Mouse (Mus musculus): Measurements from ENCODE around the gene Sec13. TPM values are rescaled to one million over a fixed set of nuclear protein-coding genes. Genes with fewer than 3 reads are reported as not detected.

Gene Sec13
- polyA plus RNA-seq (2014; fragmentation: Illumina TruSeq; extraction: RNeasy Lipid Tissue Mini Kit (QIAGEN cat#74804); ENCODE audit: low read depth, low replicate concordance): 130 TPM

DNA sequence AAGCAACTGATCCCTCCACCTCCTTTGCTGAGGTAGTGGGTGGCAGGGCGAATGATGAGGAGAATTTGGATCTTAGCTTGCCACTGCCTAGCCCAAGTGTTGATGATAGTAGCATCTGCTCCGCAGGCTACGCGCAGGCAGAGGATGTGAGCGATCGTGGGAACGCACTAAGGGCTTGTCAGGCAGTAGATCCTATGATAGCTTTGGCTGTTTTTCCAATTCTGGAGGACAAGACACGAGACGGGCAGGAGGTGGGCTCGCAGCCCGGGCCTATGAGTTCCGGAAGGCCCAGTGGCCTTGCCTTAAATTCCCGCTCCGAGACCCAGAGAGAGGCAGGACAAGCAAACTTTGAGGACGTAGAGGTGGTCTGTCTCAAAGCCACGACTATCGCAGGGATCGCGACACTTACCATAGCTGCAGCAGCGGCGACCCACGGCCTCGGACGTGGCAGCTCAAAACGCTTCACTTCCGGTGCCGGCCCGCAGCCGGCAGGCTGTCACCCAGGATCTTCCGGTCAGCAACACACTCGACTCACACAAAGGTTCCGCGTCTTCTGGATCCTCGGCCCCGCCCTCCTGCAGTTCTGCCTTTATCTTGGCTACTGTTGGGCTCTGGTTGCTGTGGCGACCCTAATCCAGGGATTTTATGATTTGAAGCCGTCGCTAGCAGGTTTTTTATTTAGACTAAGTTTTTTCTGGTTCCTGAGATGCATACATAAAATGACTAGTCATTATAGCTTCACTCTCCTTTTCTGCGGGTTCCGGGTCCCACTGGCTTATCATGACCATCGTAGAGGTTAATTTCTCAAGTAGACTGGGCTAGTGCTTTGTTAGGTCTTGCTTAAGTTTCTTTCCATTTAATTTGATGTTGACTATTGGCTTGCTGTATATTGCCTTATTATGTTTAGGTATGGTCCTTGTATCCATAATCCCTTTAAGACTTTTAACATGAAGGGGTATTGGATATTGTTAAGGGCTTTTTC lies at the start of gene Sec13:
Sec13 (minus strand) TSS at position 508 of the 982 bp plus-strand sequence.

DNA sequence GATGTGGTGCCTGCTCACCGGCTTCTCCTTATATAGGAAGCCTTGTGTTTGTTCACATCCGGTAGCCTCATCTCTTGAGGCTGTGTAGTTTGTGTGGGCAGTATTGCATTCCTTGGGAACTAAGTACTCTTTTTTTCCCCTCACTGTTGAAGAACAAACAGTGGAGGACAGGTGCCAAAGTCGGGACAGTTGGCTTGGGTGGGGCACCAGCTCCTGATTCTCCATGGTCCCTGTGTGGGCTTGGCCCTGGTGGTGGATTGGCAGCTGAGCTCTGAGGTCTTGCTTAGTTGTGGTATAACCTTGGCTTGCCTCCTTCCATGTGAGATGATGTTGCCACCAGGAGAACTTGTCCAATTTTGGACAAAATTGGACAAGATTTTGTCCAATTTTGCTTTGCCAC lies 20.7 kb downstream of the Sec13 start, which contains the start of gene Ghrl:
Ghrl (minus strand) TSS at position 3 of the 400 bp plus-strand sequence.

DNA sequence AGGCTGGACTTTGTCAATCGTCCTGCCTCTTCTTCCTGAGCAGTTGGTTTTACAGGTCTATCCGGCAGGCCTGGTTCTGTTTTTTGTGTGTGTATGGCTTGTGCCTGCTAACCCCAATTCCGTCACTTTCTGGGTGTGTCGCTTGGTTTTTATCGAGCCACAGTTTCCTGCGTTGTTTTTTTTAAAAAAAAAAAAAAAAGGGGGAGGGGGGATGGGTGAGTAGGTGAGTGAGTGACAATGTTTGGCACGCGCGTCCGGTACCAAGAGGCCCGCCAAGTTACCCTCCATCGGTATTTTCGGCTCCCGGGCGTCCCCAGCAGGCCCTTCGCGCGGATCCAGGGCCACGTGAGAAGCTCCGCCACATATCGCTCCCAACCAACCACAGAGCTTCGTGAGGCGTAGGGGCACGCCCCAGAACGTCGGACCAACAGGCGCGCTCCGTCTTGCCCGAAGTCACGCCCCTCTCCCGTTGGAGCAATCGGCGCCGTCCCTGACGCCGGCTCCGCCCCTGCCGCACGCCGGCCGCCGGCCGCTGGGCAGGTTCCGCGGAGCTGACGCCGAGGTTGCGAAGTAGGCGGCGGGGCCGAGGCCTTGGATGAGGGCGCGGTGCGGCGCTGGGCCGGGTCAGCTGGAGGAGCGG lies 43.8 kb downstream of the Sec13 start, which contains the start of gene Tatdn2:
Tatdn2 (plus strand) TSS at position 469 of the 640 bp plus-strand sequence.

Other genes starting within 250 kb of the Sec13 start
- not detected for gene Prrt3, start 238.8 kb downstream of the Sec13 start, polyA plus RNA-seq (2014; fragmentation: Illumina TruSeq; extraction: RNeasy Lipid Tissue Mini Kit (QIAGEN cat#74804); ENCODE audit: low read depth, low replicate concordance)
- 68.1 TPM for gene Emc3, start 209.1 kb downstream of the Sec13 start, polyA plus RNA-seq (2014; fragmentation: Illumina TruSeq; extraction: RNeasy Lipid Tissue Mini Kit (QIAGEN cat#74804); ENCODE audit: low read depth, low replicate concordance)
- 1.2 TPM for gene Fancd2, start 209.1 kb downstream of the Sec13 start, polyA plus RNA-seq (2014; fragmentation: Illumina TruSeq; extraction: RNeasy Lipid Tissue Mini Kit (QIAGEN cat#74804); ENCODE audit: low read depth, low replicate concordance)
- gene Fancd2os, start 140.0 kb downstream of the Sec13 start, polyA plus RNA-seq (2014; fragmentation: Illumina TruSeq; extraction: RNeasy Lipid Tissue Mini Kit (QIAGEN cat#74804); ENCODE audit: low read depth, low replicate concordance): 1.1 TPM
- 147 TPM for gene Brk1, start 136.0 kb downstream of the Sec13 start, polyA plus RNA-seq (2014; fragmentation: Illumina TruSeq; extraction: RNeasy Lipid Tissue Mini Kit (QIAGEN cat#74804); ENCODE audit: low read depth, low replicate concordance)
- gene Vhl, start 116.8 kb downstream of the Sec13 start, polyA plus RNA-seq (2014; fragmentation: Illumina TruSeq; extraction: RNeasy Lipid Tissue Mini Kit (QIAGEN cat#74804); ENCODE audit: low read depth, low replicate concordance): 27.4 TPM
- 39.1 TPM for gene Irak2, start 102.3 kb downstream of the Sec13 start, polyA plus RNA-seq (2014; fragmentation: Illumina TruSeq; extraction: RNeasy Lipid Tissue Mini Kit (QIAGEN cat#74804); ENCODE audit: low read depth, low replicate concordance)
- 28.8 TPM for gene Tatdn2, start 43.7 kb downstream of the Sec13 start, polyA plus RNA-seq (2014; fragmentation: Illumina TruSeq; extraction: RNeasy Lipid Tissue Mini Kit (QIAGEN cat#74804); ENCODE audit: low read depth, low replicate concordance)
- gene Ghrl, start 20.9 kb downstream of the Sec13 start, polyA plus RNA-seq (2014; fragmentation: Illumina TruSeq; extraction: RNeasy Lipid Tissue Mini Kit (QIAGEN cat#74804); ENCODE audit: low read depth, low replicate concordance): not detected

Measured in adipose tissue, adult 10 weeks (tissue).